Mouse (Mus musculus) C2C12 (cell line): Measurements from ENCODE around the gene Abcf1. TPM values are rescaled to one million over a fixed set of nuclear protein-coding genes. Genes with fewer than 3 reads are reported as not detected.
"Not testable (repeated sequence)": the region's sequence is repeated elsewhere in the genome, so short reads cannot be mapped to it uniquely, and the experiment has no call there.

ENCODE experiments used
- H3K27me3 ChIP-seq: one replicate; pipeline ENCODE4 v1.6.1; 2011; ENCODE audit not compliant: control insufficient read depth, insufficient read depth, insufficient read length
- H3K36me3 ChIP-seq: one replicate; pipeline ENCODE4 v1.6.1; 2011; ENCODE audit not compliant: control insufficient read depth, insufficient read depth
- H3K4me3 ChIP-seq: one replicate; pipeline ENCODE4 v1.5.1; 2011; ENCODE audit warnings: mild to moderate bottlenecking, control low read depth; ENCODE audit not compliant: poor library complexity, insufficient read depth, severe bottlenecking
- H3K79me2 ChIP-seq: one replicate; pipeline ENCODE4 v1.6.1; 2011; ENCODE audit not compliant: control insufficient read depth, insufficient read depth
- H3K79me3 ChIP-seq: one replicate; pipeline ENCODE4 v1.6.1; 2011; ENCODE audit warnings: low read depth, control low read depth
- H3ac ChIP-seq: one replicate; pipeline ENCODE3; 2011; ENCODE audit warnings: low read depth; ENCODE audit not compliant: control insufficient read depth, insufficient read length
- CEBPB ChIP-seq: IDR thresholded peaks from one replicate; pipeline ENCODE4 v1.6.1; 2011; ENCODE audit warnings: low read depth, mild to moderate bottlenecking, control low read depth, moderate library complexity
- CTCF ChIP-seq: IDR thresholded peaks from one replicate; pipeline ENCODE4 v1.5.1; 2011; ENCODE audit not compliant: control insufficient read depth, insufficient read depth, insufficient read length
- FOSL1 ChIP-seq: IDR thresholded peaks from one replicate; pipeline ENCODE4 v1.8.0; 2011; ENCODE audit warnings: mild to moderate bottlenecking, low read length; ENCODE audit not compliant: poor library complexity, insufficient read depth, severe bottlenecking
- MAX ChIP-seq: IDR thresholded peaks from one replicate; pipeline ENCODE4 v1.6.1; 2011; ENCODE audit warnings: mild to moderate bottlenecking, control low read depth
- MYOD1 ChIP-seq: IDR thresholded peaks from one replicate; pipeline ENCODE4 v1.6.1; 2011; ENCODE audit warnings: low read depth; ENCODE audit not compliant: control insufficient read depth, insufficient read length
- MYOG ChIP-seq: IDR thresholded peaks from one replicate; pipeline ENCODE4 v1.6.1; 2011; ENCODE audit not compliant: control insufficient read depth, insufficient read length; ENCODE audit errors: extremely low read depth
- USF1 ChIP-seq: IDR thresholded peaks from one replicate; pipeline ENCODE4 v1.6.1; 2011; ENCODE audit warnings: low read depth, mild to moderate bottlenecking, control low read depth, moderate library complexity
- long read RNA-seq, 2 experiments: library from polyadenylated mRNA; unstranded; transcript quantifications; one replicate each; pipeline ENCODE4 v2.0.0; 2019 to 2020
- polyA plus RNA-seq: library from polyadenylated mRNA; unstranded; fragments of >200 nt; fragmentation: generic; extraction: Trizol; gene quantifications from one replicate; pipeline ENCODE4 v1.2.1, GENCODE M21; 2012; ENCODE audit warnings: missing spikeins

Gene Abcf1
- 82.6 TPM for polyA plus RNA-seq
- long read RNA-seq, experiment 1, transcript Abcf1-201 (23 exons, 3,161 nt): major isoform, 24 of 84 reads
- long read RNA-seq, experiment 1, partial matches to known transcripts: 40 of 84 reads
- long read RNA-seq, experiment 1, other reads (novel, unspliced or antisense): 16 of 84 reads
- long read RNA-seq, experiment 2, transcript Abcf1-201 (23 exons, 3,161 nt): major isoform, 350 of 439 reads
- long read RNA-seq, experiment 2, partial matches to known transcripts: 39 of 439 reads
- long read RNA-seq, experiment 2, other reads (novel, unspliced or antisense): 50 of 439 reads

DNA sequence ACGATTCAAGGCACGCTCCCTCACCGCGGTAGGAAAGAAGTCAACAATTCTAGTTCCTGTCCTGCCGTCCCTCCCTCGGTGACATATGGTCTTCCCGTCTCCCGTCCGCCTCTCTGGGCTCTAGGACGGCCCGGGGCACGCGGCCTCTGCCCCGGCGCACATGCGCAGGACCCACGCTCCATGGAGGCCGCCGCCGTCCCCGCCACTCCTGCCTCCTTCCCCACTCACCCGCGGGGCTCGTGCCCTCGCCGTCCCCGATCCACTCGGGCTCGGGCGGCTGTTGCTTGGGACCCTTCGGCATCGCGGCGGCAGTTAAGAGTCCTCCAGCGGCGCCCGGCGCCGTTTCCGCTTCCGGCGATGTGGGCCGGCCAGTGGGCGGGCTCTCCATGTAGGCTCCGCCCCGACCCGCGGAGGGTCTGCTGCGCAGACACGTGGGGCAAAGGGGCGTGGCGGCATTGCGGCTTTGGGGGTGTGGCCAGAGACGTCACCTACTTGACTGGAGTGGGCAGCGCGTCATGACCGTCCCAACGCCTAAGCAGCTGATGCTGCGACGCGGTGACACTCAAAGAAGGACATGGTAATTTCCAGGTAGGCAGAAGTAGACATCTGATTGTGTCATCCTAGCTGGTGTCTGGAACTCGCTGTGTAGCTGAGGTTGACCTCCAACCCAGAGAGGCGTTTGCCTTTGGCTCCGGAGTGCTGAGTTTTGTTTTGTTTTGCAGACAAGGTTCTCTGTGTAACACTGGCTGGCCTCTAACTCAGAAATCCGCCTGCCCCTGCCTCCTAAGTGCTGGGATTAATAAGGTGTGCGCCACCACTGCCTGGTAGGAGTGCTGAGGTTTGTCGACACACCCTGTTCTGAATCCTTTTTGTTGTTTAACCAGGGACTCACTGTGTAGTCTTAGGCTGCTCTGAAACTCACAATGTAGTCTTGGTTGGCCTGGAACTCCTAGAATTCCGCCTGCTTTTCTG, at the start of gene Abcf1:
TSS of gene Abcf1 (minus strand) at position 344 of the 972 bp plus-strand sequence.
- peaks cover 54% of the 10 kb centered on the region for H3K79me2 ChIP-seq
- peaks cover 39% of the 10 kb centered on the region for H3K36me3 ChIP-seq
- H3K27me3 ChIP-seq: no peaks in the 10 kb centered on the region
- H3K4me3 ChIP-seq: peak within 1 kb of the TSS; percentile 69
- H3K79me3 ChIP-seq: peaks cover 34% of the 10 kb centered on the region
- H3ac ChIP-seq: peak within 1 kb of the TSS; percentile 99
- TF ChIP-seq MAX (peak; percentile 93), USF1 (peak; percentile 68), MYOD1 (no peak), CEBPB (no peak), CTCF (no peak), FOSL1 (no peak), MYOG (no peak)

DNA sequence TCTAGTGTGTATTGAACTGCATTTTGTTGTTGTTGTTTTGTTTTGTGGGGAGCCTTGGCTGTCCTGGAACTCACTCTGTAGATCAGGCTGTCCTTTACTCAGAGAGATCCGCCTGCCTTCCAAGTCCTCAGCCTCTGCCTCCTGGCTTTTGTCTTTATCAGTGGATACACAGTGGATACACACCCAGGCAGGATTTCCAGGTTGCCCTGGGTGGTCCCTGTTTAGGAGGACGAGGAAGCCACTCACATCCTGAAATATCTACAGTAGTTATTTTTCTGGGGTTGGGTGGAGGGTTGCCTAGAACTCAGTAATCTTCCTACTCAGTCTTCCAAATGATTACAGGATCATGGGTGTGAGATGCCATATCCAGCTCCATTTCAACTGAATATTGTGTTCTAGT, 49.4 kb upstream of the Abcf1 start:
- Histone ChIP-seq H3K27me3 (no peaks in the 10 kb centered on the region), H3K79me2 (peaks cover 95% of the 10 kb centered on the region), H3K36me3 (no peaks in the 10 kb centered on the region), H3K4me3 (no peak overlapping the region), H3ac (no peak overlapping the region), H3K79me3 (peaks cover 67% of the 10 kb centered on the region)
- no peak for TF ChIP-seq CEBPB
- no peak for TF ChIP-seq MYOG
- no peak for TF ChIP-seq USF1
- TF ChIP-seq MYOD1: no peak
- no peak for TF ChIP-seq FOSL1
- TF ChIP-seq MAX: no peak
- TF ChIP-seq CTCF: no peak

DNA sequence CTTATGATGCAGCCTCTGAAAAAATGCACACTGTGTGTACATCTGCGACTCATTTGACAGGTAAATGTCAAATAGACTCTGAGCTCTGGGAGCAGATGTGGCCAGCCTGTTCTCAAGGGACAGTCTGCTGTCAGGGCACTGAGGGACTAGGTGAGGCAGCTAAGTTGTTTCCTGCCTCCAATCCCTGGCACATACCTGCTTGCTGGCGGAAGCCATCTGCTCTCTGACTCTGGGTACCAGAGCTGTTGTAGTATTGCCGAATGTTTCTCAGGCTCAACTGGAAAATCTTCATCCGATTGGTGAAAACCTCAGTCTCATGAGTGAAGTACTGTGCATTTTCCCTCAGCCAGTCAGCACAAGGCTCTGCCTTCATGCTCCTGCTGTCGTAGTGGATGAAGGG, 47.5 kb upstream of the Abcf1 start:
- H3K27me3 ChIP-seq: no peaks in the 10 kb centered on the region
- no peak overlapping the region for H3ac ChIP-seq
- H3K79me2 ChIP-seq: peaks cover 81% of the 10 kb centered on the region
- TF ChIP-seq MAX (no peak), CEBPB (no peak), CTCF (no peak), MYOD1 (no peak), USF1 (no peak), MYOG (no peak), FOSL1 (no peak)
- peaks cover 53% of the 10 kb centered on the region for H3K79me3 ChIP-seq
- H3K36me3 ChIP-seq: no peaks in the 10 kb centered on the region
- no peak overlapping the region for H3K4me3 ChIP-seq

DNA sequence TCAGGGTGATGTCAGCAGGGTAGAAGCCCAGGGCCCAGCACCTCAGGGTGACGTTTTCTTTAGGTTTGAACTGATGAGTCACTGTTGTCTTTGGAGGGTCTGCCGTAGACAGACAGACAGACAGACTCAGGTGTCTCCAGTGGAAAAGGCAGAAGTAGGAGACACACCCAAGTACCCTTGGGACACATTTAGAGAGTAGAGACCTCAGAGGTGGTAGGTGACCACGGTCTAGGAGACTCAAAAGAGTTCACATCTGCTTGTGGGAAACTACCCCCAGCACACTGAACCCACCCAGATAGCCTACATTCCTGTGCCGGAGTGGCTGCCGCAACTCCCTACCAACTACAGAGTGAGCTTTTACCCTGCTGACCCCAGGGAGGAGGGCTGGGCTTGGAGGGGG, 45.4 kb upstream of the Abcf1 start:
- Histone ChIP-seq H3K79me3 (peaks cover 38% of the 10 kb centered on the region), H3K79me2 (peaks cover 60% of the 10 kb centered on the region), H3ac (no peak overlapping the region), H3K27me3 (no peaks in the 10 kb centered on the region), H3K36me3 (no peaks in the 10 kb centered on the region), H3K4me3 (no peak overlapping the region)
- TF ChIP-seq USF1: no peak
- TF ChIP-seq CTCF: no peak
- TF ChIP-seq MYOD1: no peak
- TF ChIP-seq FOSL1: no peak
- no peak for TF ChIP-seq CEBPB
- no peak for TF ChIP-seq MAX
- no peak for TF ChIP-seq MYOG

DNA sequence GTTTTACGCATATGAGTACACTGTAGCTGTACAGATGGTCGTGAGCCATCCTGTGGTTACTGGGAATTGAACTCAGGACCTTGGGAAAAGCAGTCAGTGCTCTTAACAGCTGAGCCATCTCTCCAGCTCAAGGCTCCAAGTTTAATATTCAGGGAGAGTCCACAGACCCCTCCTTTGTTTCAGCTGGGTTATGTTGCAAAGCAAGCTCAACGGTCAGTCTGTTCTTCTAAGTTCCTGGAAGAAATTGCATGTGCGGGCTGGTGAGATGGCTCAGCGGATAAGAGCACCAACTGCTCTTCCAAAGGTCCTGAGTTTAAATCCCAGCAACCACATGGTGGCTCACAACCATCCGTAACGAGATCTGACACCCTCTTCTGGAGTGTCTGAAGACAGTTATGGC, 34.8 kb upstream of the Abcf1 start:
- Histone ChIP-seq H3K79me2 (peaks cover 66% of the 10 kb centered on the region), H3K79me3 (peaks cover 56% of the 10 kb centered on the region), H3K36me3 (peaks cover 19% of the 10 kb centered on the region)
- H3K4me3 ChIP-seq, H3K27me3 ChIP-seq, H3ac ChIP-seq: not testable (repeated sequence)
